Mouse (Mus musculus) adrenal gland (tissue): Measurements from ENCODE around the gene Gnao1.

Source experiments
- intact Hi-C: fragments of 180-260 bp; cut with DNase I; formaldehyde crosslinking; loops from one replicate; pipeline ENCODE4 v1.15.1; 2025
- long read RNA-seq, 2 experiments: library from polyadenylated mRNA; unstranded; transcript quantifications; one replicate each; pipeline ENCODE4 v2.0.0; 2020; ENCODE audit warnings: borderline replicate concordance in 1 of 2; ENCODE audit not compliant: insufficient replicate concordance in 1 of 2

The Gnao1 gene
- long read RNA-seq, experiment 1, partial matches to known transcripts, result 1 of 7 reads
- long read RNA-seq, experiment 1, other reads (novel, unspliced or antisense), result 4 of 7 reads
- long read RNA-seq, experiment 2, partial matches to known transcripts, result 0 of 3 reads
- long read RNA-seq, experiment 2, other reads (novel, unspliced or antisense), result 2 of 3 reads

DNA sequence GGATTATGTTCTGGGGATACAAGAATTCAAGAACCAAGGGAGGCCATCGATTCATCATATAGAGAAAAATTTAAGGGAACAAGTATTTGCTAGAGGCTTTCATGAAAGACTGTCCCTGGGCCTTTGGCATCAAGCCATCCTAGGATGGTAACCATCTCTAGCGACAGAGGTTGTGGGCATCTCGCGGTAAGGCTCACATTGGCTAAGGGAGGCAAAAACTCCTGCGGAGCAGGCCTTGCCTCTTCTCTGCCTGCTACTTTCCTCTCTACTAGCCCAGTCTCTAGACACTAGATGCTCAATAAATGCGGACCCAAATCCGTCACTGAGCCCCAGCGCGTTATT, at the start of gene Gnao1:
TSS of gene Gnao1 (plus strand) at position 281 of the 342 bp plus-strand sequence.
- intact Hi-C loops, result no loop called here

DNA sequence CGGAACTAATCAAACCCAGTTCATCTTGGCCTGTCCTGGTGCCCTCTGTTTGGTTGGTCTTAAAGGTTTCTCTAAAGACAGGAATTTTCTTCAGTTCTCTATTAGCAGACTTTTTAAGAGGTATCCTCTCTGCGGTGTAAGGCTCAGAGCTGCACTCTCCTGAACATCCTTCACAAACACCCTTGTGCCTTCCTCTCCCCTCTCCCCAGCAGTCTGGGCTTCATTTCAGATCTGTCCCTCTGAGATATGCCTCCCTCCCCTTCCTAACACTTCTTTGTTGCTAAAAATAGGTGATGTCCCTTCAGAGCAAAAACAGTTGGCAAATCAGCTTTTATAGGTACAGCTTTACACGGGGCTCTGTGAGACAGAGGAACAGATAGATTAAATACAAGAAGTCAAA, 32.2 kb upstream of the Gnao1 start:
- intact Hi-C loops, result no loop called here

DNA sequence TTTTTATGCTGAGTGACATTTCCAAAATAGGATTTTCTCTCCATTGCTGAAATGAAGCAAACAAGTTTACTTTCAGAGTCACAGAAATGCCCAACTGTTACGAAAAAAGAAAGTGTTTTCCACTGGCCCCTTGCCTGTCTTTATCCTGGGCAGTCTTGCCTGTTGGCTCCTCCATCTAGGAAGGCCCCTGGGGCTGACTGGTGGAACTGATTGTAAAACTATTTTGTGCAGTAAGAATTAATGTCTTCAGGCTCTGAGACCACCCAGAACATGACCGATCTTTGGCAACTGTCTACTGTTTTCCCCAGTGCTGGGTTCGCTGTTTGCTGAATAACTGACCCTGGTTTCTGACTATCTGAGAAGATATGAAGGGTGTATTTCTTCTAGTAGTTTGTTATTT, 540 bp upstream of the Gnao1 start:
- intact Hi-C loops, result no loop called here

DNA sequence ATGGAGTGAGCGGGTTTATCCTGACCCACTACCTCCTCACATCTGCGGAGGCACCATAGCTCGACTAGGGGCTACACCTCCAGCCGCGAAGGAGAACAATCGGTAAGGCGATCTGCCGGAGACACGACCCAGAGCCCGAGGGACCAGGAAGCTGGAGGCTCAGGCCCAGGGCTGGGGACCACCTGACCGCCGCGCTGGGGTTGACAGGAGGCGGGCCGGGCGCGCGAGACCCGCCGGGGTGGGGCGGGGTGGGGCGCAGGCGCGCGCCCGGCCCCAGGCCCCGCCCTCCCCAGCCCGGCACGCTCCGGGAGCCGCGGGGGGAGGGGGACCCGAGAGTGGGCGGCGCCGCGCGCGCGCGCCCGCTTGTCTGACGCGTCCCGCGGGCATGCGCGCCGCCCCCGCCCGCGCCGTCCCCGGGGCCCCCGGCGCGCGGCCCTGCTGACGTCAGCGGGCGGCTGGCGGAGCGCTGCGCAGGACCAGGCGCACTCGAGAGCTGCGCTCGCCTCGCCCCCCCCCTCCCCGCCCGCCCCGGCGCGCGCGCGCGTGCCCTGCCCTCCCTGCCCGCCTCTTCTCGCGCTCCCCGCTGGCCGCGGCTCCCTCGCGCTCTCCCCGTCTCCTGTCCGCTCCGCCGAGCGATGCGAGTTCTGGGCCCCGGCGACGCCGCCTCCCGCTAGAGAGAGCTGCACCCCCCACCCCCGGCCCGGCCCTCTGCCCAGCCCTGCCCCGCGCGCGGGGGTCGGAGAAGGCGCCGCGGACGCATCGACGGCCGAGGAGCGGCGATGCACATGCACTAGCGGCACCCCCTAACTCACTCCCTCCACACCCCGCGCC, 477 bp downstream of the Gnao1 start:
- intact Hi-C loops, result no loop called here

DNA sequence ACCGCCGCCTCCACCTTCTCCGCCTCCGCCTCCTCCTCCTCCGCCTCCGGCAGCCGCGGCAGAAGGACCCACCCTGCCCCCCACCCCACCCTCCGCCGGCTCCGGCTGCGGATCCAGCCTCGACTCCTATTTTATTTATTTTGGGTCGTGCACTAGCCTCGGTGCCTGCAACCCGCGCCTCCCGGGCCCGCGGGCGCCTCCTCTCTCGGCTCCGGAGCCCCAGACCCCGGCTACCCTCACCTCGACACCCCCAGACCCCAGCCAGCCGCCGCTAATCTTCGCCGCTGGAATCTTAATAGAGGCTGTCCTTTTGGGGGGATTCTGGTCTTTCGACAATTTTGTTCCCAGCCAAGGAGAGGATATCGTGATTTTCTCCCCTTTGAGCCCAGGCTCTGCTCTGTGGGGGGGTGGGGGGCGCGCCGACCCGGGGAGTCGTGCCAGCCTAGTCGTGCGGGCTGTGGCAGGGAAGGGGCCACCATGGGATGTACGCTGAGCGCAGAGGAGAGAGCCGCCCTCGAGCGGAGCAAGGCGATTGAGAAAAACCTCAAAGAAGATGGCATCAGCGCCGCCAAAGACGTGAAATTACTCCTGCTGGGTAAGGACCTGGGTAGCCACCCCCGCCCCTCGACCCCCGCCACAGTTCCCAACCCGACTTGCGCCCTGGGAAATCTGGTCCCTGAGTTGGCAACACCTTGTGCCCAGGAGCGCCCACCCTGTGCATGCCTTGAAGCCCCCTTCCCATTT, 1.3 kb downstream of the Gnao1 start:
- intact Hi-C loops, result no loop called here

DNA sequence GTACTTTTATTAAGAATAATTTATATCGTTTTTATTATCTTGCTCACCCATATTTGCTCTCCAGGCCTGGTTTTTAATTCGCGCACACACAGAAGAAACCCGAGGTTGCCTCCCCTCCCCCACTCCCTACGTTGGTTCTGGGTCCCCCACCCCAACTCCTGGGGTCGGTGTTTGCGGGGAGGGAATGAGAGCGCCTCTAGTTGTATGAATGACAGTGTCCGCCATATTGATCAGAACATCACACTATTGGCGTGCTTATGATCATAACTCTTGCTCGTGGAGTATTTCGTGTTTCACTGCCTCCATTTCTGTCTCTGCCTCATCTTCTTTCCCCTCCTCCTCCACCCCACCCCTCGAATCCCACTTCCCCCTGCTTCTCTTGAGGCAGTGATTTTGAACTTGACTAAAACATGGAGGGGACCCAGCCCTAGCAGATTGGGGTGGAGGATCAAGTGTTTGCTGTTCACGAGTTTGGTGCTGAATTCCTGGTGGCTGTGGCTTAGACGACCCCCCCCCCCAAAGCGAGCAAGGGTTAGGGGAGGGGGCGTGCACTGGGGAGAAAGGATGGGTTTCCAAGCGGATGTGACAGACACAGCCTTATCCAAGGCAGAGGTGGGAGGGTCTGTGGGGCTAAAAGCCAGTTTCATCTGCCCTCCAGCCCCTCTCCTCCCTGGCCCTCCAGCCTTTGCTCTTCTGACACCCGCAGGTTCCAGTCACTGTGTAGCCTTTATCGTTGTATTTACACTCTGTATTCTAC, 2.1 kb downstream of the Gnao1 start:
- intact Hi-C loops, result no loop called here

DNA sequence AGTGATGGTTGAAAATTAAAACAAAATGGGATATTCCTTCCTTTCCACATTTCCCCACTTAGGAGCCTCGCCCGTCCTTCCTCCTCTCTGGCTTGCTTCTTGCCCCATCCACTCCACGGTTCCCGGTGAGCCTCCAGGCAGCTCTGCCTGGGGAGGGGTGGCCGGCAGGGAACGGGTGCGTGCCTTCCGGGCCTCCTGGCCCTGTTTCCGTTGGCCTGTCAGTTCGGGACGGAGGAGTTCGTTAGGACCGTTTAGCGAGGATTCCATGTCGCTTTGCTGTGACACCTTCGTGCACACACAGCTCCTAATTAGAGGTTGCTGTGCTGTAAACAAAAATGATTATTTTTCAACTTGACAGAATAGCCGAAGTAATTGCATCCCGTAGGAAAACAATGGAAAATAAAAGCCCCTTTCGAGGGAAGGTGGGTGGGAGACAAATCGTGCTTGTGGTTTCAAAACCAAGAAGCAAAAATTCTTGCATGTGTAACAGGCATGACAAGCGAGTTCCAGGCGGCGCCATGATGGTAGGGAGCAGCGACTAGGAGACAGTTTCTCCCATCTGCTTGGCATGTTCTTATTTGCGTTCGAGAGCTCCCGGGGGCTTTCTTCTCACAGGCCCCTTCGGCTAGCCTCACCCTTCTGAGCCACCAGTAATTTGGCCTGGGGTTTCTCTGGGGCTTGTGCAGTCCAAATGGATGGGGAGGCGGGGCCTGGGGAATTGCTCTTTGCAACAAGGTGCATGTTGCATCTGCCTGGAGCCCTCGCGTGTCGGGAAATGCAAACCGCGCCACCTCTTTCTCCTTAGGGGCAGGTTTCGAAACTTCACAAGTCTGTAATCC, 3.0 kb downstream of the Gnao1 start:
- intact Hi-C loops, result no loop called here

DNA sequence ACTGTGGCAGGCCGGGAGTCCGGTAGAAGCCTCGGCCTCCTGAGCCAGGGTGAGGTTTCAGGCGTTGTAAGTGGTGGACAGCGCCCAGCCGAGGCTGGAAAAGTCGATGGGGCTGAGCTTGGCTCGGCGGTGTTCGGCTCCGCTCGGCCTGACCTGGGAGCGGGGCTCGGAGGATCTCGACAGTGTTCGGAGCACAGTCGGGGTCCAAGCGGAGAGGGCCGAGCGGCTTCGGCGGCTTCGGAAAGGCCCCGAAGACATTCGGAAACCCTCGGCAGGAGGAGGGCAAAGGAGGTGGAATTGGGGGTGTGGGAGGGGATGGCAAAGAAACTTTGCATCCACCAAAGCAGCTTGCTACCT, 3.6 kb downstream of the Gnao1 start:
- intact Hi-C loops, result no loop called here

DNA sequence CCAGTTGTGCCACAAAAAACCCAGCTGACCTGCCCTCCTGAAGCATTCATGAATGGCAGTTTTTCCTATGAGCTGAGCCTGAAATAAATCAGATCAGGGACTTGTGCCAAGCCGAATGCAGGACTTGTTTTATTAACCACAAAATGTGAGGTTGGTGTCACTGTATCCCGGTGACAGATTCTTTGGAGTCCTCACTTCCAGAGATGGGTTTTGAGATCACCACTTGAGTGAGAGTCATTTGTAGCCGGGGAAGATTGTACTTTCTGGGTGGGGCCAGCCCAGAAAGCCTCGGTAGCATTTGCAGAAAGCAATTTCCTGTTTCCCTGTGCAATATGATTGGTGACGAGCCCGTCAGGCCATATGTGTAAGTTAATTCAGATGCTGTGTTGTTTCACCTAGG, 4.5 kb downstream of the Gnao1 start:
- intact Hi-C loops, result no loop called here

DNA sequence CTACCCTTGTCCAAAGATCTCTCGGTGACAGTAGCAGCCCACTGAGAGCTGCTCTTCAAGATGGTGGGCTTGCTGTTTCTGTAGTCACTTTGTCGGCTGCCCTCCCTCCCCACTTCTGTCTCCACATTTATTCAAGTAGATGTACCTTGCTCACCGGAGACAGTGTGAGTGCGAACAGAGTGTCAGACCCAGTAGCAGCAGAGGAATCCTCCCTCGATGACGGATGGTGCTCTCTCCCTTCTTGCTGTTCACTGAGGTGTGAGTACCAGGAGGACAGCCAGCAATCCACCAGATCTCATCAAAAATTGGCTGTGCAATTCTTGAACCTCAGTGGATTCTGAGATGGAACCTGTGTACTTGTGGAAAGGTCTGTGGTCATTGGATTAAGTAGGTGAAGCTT, 6.5 kb downstream of the Gnao1 start:
- intact Hi-C loops, result no loop called here

DNA sequence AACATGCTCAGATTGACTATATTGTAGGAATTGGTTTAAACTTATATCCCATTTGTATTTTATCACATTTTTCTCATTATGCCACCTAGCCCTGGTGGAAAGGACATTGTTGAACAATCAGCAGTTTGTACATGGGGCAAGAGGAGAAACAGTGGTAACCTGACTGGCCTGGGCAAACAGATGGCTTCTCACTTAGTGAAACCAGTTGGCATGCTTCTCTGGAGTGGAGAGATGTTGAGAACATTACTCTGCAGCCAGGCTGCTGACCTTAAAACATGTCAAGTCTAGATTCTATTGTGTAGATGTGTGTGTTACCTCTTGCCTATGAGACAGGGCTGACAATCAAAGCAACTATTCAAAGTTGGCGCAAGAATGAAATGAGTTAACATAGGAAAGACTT, 7.6 kb downstream of the Gnao1 start:
- intact Hi-C loops, result no loop called here

DNA sequence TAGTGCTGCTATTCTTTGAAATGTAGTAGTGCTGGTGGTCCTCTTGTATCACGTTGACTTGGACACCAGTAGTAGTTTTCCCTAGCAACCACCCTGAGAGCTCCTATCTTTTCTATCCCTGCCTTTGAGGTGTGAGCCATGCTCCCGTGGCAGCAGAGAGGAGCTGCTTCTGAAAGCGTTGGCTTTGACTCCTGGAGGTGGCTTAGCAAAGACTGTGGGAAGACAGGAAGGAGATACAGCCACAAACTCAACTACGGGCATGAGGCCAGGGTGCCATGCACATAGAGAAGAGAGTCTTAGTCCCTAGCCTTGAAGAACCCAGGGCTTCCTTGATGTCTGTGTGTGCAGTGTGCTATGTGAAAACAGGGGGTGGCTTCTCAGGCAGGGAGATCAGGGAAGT, 10.2 kb downstream of the Gnao1 start:
- intact Hi-C loops, result no loop called here

DNA sequence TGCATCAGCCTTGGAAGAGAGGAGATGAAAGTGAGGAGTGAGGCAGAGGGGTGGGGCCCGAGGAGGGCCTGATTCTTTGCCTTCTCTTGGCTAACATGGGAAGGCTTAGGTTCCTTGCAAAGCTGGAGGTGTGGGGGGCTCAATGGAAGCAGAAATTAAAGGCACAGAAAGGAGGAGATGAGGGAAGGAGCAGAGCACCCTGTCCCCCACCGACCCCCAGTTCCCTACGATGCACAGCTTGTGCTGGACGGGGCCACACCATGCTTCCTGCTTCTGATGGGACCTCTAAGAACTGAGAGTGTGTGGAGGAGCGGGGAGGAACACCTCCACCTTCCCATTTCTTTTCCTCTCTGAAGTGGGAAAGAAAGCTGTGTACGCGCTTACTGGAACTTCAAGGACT, 11.6 kb downstream of the Gnao1 start:
- intact Hi-C loops, result no loop called here

DNA sequence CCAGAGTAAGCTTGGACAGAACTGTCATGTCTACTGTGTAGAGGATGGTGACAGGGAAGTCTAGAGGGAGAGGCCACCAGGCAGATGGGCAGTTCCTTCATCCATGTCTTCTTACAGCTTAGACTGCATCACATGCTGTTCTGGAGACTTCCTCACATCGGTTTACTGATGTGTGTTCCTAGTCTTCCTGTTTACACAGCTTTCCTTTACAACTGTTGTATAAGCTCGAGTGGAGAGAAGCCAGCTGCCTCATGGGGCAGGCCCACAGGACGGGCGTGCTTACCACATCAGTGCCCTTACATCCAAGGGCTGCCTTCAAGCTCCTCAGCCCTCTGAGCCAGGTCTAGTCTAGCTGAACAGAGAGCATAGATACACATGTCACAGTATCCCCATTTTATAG, 15.6 kb downstream of the Gnao1 start:
- intact Hi-C loops, result no loop called here

DNA sequence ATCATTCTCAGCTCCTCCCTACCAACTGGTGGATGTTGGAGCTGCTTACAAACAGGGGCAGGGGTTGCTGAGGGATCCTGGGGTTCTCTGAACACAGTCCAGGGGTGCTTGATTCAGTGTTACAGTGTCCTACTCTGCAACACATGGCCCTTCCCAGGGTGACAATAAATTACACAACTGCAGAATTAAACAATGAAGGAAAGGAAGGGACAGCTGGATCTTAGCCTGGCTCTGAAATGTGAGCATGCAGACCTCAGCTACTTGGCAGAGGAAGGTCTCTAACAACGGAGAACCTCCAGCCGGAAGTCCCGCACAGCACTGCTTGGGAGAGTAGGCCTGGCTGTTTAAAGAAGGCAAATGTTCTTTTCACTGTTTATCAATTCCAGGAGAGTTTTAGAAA, 20.9 kb downstream of the Gnao1 start:
- intact Hi-C loops, result no loop called here

DNA sequence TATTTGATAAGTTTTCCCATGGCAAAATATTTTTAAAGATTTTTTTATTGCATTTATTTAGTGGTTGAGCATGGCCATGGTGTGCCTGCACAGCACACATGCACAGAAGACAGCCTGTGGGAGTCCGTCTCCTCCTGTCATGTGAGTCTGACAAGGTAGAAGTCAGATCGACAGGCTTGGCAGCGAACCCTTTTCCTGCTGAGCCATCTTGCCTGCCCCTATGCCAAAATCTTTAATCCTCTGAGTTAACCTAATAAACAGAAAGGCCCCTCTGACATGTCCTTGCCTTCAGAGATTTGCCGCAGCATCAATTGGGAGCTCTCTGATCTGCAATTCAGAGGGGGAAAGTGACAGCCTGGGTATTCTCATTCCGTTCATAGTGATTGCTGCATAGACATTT, 26.0 kb downstream of the Gnao1 start:
- intact Hi-C loops, result no loop called here

DNA sequence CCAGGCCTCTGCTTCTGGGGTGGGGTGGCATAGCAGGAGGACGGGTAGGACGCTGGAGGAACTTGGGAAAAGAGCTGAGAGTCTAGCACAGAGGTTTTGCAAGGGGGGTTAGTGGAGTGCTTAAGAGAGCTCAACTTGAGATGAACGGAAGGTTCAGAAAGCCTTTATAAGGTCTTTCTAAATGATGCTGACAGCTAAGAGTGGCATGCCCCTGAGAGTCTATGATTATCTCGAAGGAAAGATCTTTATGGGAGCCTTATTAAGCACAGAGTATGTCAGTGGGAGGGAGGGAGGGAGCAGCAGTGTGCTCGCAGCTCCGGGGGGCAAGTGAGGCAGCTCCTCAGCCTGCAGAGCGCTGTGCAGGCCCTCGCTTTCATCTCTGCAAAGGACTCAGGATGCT, 29.3 kb downstream of the Gnao1 start:
- intact Hi-C loops, result no loop called here

DNA sequence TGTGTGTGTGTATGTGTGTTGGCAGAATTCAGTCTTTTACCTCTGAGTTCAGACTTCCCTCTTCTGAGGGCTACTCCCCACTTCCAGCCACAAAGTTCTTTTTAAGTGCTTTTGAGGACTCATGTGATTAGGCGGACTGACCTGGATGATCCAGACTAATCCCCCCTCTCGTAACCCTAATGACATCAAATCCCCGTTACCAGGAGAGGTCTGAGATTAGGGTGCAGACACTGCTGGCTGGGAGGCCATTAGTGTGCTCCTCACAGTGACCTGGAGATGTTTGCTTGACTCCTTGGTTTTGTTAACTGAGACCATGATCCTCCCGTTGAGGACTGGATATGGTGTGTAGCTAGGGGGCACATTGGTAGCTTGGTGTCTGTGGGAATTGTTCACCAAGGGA, 30.7 kb downstream of the Gnao1 start:
- intact Hi-C loops, result loop anchor here (5.0 kb wide), 1 partner anchor 178 kb away; no protein-coding TSS in a partner anchor

DNA sequence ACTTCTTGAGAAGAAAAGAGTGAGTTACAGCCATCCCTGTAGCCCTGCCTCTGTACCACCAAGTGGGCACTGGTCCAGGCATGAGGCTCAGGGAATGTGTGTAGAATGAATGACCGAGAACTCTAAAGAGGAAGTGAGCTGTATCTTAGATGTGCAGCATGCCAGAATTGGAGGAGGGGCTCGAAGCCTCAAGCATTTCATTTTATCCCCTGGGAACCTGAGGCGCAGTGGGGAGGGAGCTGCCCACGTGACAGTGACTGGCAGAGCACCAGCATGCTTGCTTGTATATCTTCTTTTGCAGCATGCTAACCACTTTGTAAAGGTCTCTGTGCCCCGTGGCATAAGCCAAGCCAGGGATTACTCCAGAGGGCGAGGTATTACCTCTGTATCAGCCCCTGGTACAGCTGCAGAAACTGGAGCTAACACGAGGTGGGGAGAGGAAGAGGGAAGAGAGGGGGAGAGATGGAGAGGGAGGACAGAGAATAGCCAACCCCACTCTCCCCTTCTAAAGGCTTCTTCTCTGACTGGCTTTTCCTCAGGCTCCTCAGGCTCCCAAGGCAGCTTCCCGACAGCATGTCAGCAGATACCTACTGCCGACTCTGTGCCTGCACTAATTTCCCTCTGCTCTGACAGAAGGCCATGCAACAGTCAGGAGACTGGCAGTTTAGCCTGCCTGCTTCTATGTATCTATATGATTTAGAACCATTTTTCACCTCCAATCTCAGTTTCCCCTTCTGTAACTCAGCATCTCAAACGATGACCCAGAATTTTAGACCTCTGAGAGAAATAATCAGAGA, 31.4 kb downstream of the Gnao1 start:
- intact Hi-C loops, result loop anchor here (5.0 kb wide), 1 partner anchor 179 kb away; no protein-coding TSS in a partner anchor

DNA sequence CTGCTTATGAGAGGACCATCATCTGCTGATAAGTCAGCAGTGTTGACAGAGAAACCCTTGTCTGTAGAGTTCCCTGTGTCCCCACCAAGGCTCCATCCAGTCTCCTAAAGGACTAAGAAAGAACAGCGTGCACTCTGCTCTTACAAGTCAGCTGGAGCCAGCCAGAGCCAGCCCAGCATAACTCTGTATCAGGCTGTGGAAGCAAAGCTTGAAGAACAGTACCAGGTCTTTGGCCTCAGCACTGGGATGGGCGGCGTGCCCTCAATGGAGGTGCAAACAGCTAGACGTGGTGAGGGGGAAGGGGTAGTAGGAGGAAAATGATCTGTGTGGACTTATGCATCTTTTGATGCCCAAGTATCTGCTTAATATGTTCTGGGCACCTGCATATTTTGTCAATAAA, 32.8 kb downstream of the Gnao1 start:
- intact Hi-C loops, result loop anchor here (5.0 kb wide), 1 partner anchor 180 kb away; no protein-coding TSS in a partner anchor
